ENCODE assay signal across 8 mouse cellular contexts in genomic region chr13:111789420-111790065, GRCm38 (mm10). TPM values are rescaled to one million over a fixed set of nuclear protein-coding genes. Genes with fewer than 3 reads are reported as not detected.
DNase-seq lines count a peak whose midpoint lies in the region; ATAC-seq and TF ChIP-seq lines count a peak whose summit lies in the region.
"Had no signal": no experiment of that assay in that cellular context is flagged by ENCODE, and none has a peak within 500 bp of the region (broad histone marks: within the 10 kb centered on the region; RNA-seq: fewer than 3 reads in every experiment).

No protein-coding gene starts in this region.

- TF ChIP-seq POLR2A in lung, adult 2 months (IDR thresholded peaks at IDR 0.05; ENCODE audit: borderline replicate concordance, extremely low read depth, low read depth, low read length), result no peak

- peaks cover 72% of the 10 kb centered on the region for H3K4me1 ChIP-seq in lung, embryonic 15.5 days
- H3K4me1 ChIP-seq in lung, adult 2 months (ENCODE audit: control insufficient read depth, insufficient read depth, low read length), result peaks cover 33% of the 10 kb centered on the region
- H3K4me1 ChIP-seq in embryonic facial prominence, embryonic 14.5 days (ENCODE audit: control insufficient read depth, insufficient read depth, low read length), result peaks cover 48% of the 10 kb centered on the region
- peaks cover 59% of the 10 kb centered on the region for H3K4me1 ChIP-seq in liver, embryonic 13.5 days (replicated peaks)

- H3K27ac ChIP-seq in lung, embryonic 15.5 days, result peak overlapping the region; percentile 73
- H3K27ac ChIP-seq in embryonic facial prominence, embryonic 14.5 days (replicated peaks; ENCODE audit: low read depth, low read length), result 0 out of 2 replicates have a peak overlapping the region, but pooled peaks have one; percentile 3
- H3K27ac ChIP-seq in liver, embryonic 13.5 days, result peak overlapping the region; percentile 47
- H3K27ac ChIP-seq: layer of hippocampus, adult 2 months had no signal

- no peak for DNase-seq in lung, adult 2 months
- DNase-seq in embryonic facial prominence, embryonic 14.5 days (ENCODE audit: low spot score), result no peak
- no peak for DNase-seq in liver, embryonic 13.5 days
- DNase-seq in layer of hippocampus, adult 9-10 months (ENCODE audit: low spot score), result no peak

- ATAC-seq in lung, embryonic 15.5 days (ENCODE audit: borderline replicate concordance, extremely low read depth, low FRiP score, low TSS enrichment), result no peak
- ATAC-seq in common myeloid progenitor, adult 5-6 weeks (replicated peaks; ENCODE audit: low read depth, poor library complexity, severe bottlenecking), result peak; percentile 19; the same call in 1 of the 2 replicates
- peak; percentile 16; the same call in 1 of the 2 replicates for ATAC-seq in embryonic facial prominence, embryonic 14.5 days (ENCODE audit: low read depth)
- ATAC-seq in liver, embryonic 13.5 days (ENCODE audit: low read depth), result no peak
- no peak for ATAC-seq in megakaryocyte-erythroid progenitor cell, adult 5-6 weeks (replicated peaks; ENCODE audit: low FRiP score, low TSS enrichment, poor library complexity, severe bottlenecking)

- no peaks in the 10 kb centered on the region for H3K9me3 ChIP-seq in lung, embryonic 15.5 days
- H3K9me3 ChIP-seq in embryonic facial prominence, embryonic 14.5 days (ENCODE audit: control insufficient read depth, low read length), result no peaks in the 10 kb centered on the region
- H3K9me3 ChIP-seq in liver, embryonic 13.5 days (replicated peaks), result no peaks in the 10 kb centered on the region

- no peaks in the 10 kb centered on the region for H3K36me3 ChIP-seq in lung, embryonic 15.5 days
- no peaks in the 10 kb centered on the region for H3K36me3 ChIP-seq in embryonic facial prominence, embryonic 14.5 days (ENCODE audit: control insufficient read depth, insufficient read depth, low read length)
- H3K36me3 ChIP-seq in liver, embryonic 13.5 days, result peaks cover 10% of the 10 kb centered on the region

- 25% methylated on average over 9 of the region's 9 CpGs for WGBS in lung, embryonic 15.5 days
- 27% methylated on average over 9 of the region's 9 CpGs for WGBS in lung, adult 2 months
- 20% methylated on average over 8 of the region's 9 CpGs for WGBS in embryonic facial prominence, embryonic 14.5 days
- WGBS in liver, embryonic 13.5 days (ENCODE audit: insufficient replicate concordance), result 59% methylated on average over 9 of the region's 9 CpGs

- no peak overlapping the region for H3K9ac ChIP-seq in lung, embryonic 15.5 days
- H3K9ac ChIP-seq in embryonic facial prominence, embryonic 14.5 days (ENCODE audit: low read depth, low read length), result no peak overlapping the region
- H3K9ac ChIP-seq in liver, embryonic 13.5 days, result no peak overlapping the region

- no peak overlapping the region for H3K4me3 ChIP-seq in lung, embryonic 15.5 days
- no peak overlapping the region for H3K4me3 ChIP-seq in lung, adult 2 months (replicated peaks; ENCODE audit: extremely low read depth, low read depth, low read length)
- no peak overlapping the region for H3K4me3 ChIP-seq in embryonic facial prominence, embryonic 14.5 days (ENCODE audit: low read depth, low read length)
- no peak overlapping the region for H3K4me3 ChIP-seq in liver, embryonic 13.5 days (replicated peaks)
- H3K4me3 ChIP-seq: layer of hippocampus, adult 2 months had no signal

- H3K4me2 ChIP-seq in lung, embryonic 15.5 days, result peak overlapping the region; percentile 22; the same call in 1 of the 2 replicates
- H3K4me2 ChIP-seq in embryonic facial prominence, embryonic 14.5 days (ENCODE audit: low read depth, low read length), result no peak overlapping the region
- no peak overlapping the region for H3K4me2 ChIP-seq in liver, embryonic 13.5 days

- H3K27me3 ChIP-seq in lung, embryonic 15.5 days, result no peaks in the 10 kb centered on the region
- no peaks in the 10 kb centered on the region for H3K27me3 ChIP-seq in embryonic facial prominence, embryonic 14.5 days (replicated peaks; ENCODE audit: control insufficient read depth, insufficient read depth, low read length)
- H3K27me3 ChIP-seq in liver, embryonic 13.5 days, result no peaks in the 10 kb centered on the region

- TF ChIP-seq CTCF in lung, adult 2 months (IDR thresholded peaks at IDR 0.05; ENCODE audit: insufficient read depth, low read length), result no peak

RNA-seq across cellular contexts. Expression of gene Map3k1, which starts 19.2 kb away (rescaled TPM):
- 27.5 and 28.6 TPM in 2 replicates for polyA plus RNA-seq in lung, embryonic 15.5 days (2015; fragmentation: Nextera tagmentation; extraction: Ambion mirVana)
- polyA plus RNA-seq in lung, adult 2 months (2012; rRNA removed), result 17.0 and 22.2 TPM in 2 replicates
- 36.1 and 38.5 TPM in 2 replicates for total RNA-seq in common myeloid progenitor, adult 5-6 weeks (2017)
- 17.7 TPM in 2 replicates for polyA plus RNA-seq in embryonic facial prominence, embryonic 14.5 days (2014; fragmentation: Nextera tagmentation; extraction: Ambion mirVana)
- polyA plus RNA-seq in liver, embryonic 13.5 days (2015; fragmentation: Nextera tagmentation; extraction: Ambion mirVana), result 11.1 and 14.5 TPM in 2 replicates
- total RNA-seq in megakaryocyte-erythroid progenitor cell, adult 5-6 weeks (2014; fragmentation: Nextera tagmentation), result 12.2 and 13.6 TPM in 2 replicates
- 10.7 and 36.0 TPM in 2 replicates for total RNA-seq in megakaryocyte-erythroid progenitor cell, adult 5-6 weeks (2017)

Comparison
In these comparisons a context has a peak if more than half of its experiments do, and no peak if none do; other contexts are left out.
1. ATAC-seq: peak in common myeloid progenitor, adult 5-6 weeks (single experiment) and embryonic facial prominence, embryonic 14.5 days (single experiment); none in lung, embryonic 15.5 days (single experiment), liver, embryonic 13.5 days (single experiment) and megakaryocyte-erythroid progenitor cell, adult 5-6 weeks (single experiment).
2. H3K27ac ChIP-seq: peak in every context shown above with its lines; median percentile 73 in lung, embryonic 15.5 days; 47 in liver, embryonic 13.5 days; 3 in embryonic facial prominence, embryonic 14.5 days.